Mouse (Mus musculus): ENCODE data around the gene Arf3.
A peak's percentile ranks its signal among the peaks of the same experiment; 100 is the strongest.

- TF ChIP-seq CTCF (IDR thresholded peaks at IDR 0.05; ENCODE audit: borderline replicate concordance, control insufficient read depth, extremely low read depth, insufficient read depth, low read length, poor library complexity): peak; percentile 80; the same call in 1 of the 2 replicates
- no peak for TF ChIP-seq POLR2A (IDR thresholded peaks at IDR 0.05; ENCODE audit: control insufficient read depth, extremely low read depth, insufficient read depth, low read length, poor library complexity)
Observed at GRCm38 (mm10) chr15:98710442-98710841, 52.6 kb downstream of the Arf3 start.
